Mouse (Mus musculus): ENCODE results near the gene Slit3.

- TF ChIP-seq CTCF (IDR thresholded peaks at IDR 0.05; ENCODE audit: borderline replicate concordance, insufficient read depth, low read length) (no peak), POLR2A (IDR thresholded peaks at IDR 0.05; ENCODE audit: low read depth, low read length) (no peak)
Measured at GRCm38 (mm10) chr11:35362975-35363374, 242.0 kb downstream of the Slit3 start.
